Mouse (Mus musculus) erythroblast, adult 5-6 weeks (primary cell): ENCODE measurements around the gene Sorcs2. TPM values are rescaled to one million over a fixed set of nuclear protein-coding genes. Genes with fewer than 3 reads are reported as not detected.

Source experiments
- ATAC-seq: replicated peaks from 2 replicates; pipeline ENCODE4 v1.8.0; 2016; ENCODE audit warnings: moderate number of reproducible peaks, mild to moderate bottlenecking, moderate TSS enrichment, inconsistent platforms; ENCODE audit not compliant: poor library complexity, low FRiP score, severe bottlenecking
- total RNA-seq, 2 experiments: library from RNA; stranded (forward) in 1 of 2; stranded (reverse) in 1 of 2; fragments of 150-400 nt in 1 of 2; fragments of 200-764, 138-1000 nt in 1 of 2; gene quantifications; 2 replicates each; pipeline versions ENCODE4 v1.2.3 to v1.2.4; 2015 to 2017; ENCODE audit warnings: low replicate concordance in 2 of 2

Sorcs2 gene
- total RNA-seq, 2 experiments from 2014 or later = not detected

GRCm38 (mm10) chr5:36194631-36195030 is 203.3 kb downstream of the Sorcs2 start:
- ATAC-seq = no peak

DNA sequence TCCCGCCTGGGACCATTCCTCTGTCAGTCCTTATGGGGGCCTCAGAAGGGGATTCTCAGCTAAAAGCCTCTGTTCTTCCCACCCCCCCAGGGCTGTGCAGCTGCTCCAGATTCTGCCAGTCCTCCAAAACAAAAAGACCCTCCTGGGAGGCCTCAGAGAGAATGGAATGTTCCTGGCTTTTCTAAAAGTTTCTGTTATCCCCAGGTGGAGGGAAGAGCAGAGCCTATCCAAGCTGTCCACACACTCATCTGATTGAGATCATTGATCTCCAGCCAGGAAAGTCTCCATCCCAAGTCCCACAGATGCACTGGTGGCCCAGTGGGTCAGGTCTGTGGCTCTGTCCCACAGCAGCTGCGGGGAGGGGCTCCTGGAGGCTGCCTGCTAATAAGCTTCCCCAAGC is 205.3 kb downstream of the Sorcs2 start:
- ATAC-seq = no peak

DNA sequence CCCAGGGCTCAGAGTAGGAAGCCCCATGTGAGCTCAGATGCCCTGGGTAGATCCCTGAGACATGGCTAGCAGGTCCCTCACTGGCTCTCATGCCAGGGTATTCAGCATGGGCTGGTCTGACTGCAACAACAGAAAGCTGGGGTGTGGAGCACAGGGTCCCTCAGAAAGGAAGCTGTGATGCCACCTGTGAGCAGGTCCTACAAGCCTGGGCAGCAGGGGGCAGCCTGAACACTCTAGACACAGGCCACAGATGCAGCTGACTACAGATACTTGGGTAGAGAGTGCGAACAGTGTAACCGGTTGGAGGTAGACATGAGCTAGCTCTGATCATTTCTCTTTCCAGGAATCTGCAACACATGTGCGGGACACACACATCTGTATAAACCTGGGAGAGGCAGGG is 206.1 kb downstream of the Sorcs2 start:
- no peak for ATAC-seq

DNA sequence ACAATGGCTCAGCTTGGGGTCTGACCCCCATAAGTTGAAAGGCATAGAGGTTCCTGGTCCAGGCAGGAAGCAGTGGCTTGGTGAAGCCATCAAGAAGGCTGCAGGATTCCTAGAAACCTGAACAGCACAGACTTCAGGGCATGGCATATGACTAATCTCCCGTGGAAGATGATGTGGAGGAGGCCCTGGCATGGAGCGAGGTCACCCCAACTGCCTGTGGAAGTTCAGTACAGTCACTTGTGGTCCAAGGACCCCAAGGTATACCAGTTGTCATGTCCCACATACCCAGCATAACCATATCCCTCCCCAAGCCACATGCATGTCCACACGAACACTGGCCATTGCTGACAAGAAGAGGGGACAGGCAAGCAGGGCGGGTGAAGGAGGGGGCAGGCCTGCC is 206.7 kb downstream of the Sorcs2 start:
- no peak for ATAC-seq

DNA sequence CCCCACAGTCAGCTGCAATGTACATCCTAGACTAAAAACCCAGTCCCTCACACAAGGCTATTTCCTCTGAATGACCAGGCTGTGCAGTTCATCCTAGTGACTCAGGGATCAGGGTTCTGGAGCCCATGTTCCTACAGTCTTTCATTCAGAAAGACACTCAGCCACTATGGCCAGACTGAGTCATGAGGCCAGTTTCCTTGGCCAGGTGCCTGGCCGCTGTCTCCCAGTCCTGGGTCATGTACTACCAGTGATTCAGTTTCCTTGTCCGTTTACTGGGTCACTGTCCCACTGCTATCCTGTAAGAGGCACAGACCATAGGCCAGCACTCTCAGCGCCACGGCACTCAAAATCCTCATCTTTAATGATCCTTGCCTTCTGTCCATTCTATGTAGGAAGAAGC is 209.6 kb downstream of the Sorcs2 start:
- no peak for ATAC-seq

- no peak for ATAC-seq
Measured at GRCm38 (mm10) chr5:36186294-36187053, 211.5 kb downstream of the Sorcs2 start.

- no peak for ATAC-seq
Measured at GRCm38 (mm10) chr5:36182326-36182725, 215.6 kb downstream of the Sorcs2 start.

- ATAC-seq = no peak
Measured at GRCm38 (mm10) chr5:36179708-36180107, 218.2 kb downstream of the Sorcs2 start.

DNA sequence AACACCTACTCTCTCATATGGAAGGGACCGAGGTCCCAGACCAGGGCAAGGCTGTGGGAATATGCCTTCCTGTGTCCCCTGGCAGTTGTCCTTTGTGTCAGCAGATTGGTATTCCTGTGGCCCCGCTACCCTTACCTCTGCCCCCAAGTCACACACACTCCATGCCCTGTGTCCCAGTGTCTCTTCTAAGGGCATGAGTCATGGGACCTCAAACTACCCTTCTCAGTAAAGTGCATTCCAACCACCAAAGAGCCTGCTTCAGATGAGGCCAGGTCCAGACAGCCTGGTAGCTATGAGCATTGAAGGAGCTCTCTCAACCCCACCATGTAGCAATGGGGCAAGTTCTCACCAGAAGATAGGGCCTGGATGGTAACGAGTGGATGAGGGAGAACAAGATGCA is 219.2 kb downstream of the Sorcs2 start:
- ATAC-seq = no peak

GRCm38 (mm10) chr5:36178215-36178614 is 219.7 kb downstream of the Sorcs2 start:
- no peak for ATAC-seq

DNA sequence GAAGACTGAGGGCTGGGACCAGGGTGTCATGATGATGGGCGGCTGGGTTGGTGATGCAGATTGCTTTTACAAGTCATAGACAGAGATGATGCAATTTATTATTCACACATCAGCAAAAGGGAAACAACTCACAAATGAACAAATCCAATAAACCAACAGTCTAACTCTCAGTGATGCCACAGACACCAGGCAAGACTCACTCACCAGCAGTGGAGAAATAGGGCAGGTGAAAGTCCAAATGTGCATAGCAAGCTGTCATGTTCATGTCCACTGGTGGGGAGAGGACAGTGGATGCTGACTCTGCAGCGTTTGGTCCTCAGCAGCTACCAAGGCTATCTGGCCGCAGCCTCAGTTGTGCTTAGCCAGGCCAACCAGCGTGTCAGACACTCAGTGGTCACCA is 221.1 kb downstream of the Sorcs2 start:
- ATAC-seq = no peak

GRCm38 (mm10) chr5:36176409-36176808 is 221.5 kb downstream of the Sorcs2 start:
- no peak for ATAC-seq

DNA sequence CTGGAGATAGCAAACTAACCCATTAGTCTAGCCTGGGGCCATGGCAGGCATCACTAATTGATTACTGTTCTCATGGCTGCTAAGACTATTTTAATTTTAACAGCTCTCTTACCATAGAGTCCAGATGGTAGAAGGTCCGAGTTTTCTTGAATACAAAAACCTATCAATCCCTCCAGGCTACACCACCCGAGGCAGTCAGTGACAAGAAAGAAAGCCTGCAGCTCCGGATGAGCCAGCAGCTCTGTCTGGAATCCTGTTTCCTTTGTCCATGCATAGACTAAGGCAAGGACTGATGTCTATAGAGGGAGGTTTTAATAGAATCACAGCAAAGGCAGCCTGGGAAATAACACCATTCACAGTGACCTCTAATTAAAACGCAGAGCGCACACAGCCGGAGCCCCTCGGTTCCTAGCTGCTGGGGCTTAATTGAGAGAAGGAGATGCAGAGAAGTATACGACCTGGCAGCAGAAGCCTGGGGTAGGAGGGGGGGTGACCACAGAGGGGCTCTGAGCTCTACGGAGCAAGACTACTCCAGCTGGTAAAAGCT is 223.3 kb downstream of the Sorcs2 start:
- ATAC-seq = no peak

- no peak for ATAC-seq
Measured at GRCm38 (mm10) chr5:36168963-36169650, 228.8 kb downstream of the Sorcs2 start.

DNA sequence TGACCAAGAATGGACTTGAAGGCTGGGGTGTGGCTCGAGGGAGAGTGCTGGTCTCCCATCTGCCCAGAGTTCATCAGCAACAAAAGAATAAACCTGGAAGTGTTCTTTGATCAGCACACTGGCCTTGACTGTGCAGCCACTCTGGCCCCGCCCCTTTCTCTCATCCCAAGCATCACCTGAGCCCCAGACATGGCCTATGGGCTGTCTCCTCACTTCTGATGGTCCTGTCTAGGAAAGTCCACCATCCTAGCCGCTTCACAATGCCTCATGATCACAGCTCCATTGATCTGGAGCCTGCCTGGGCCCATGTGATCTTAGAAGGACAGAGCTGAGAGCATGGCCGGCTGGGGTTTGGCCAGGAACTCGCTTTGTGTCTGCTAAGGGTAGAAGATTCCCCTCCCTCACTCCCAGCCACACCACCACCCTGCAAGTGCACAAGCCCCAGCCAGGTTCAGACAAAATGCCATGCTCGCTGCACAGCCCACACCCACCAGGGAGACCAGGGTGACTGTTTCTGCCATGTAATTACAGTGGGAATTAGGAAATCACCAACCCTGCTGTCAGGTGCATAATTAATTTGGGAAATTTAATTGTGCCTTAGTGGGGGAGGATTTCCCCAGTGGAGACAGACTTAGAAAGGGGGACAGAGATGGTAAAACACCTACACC is 231.5 kb downstream of the Sorcs2 start:
- no peak for ATAC-seq

GRCm38 (mm10) chr5:36165424-36166302 is 232.3 kb downstream of the Sorcs2 start:
- ATAC-seq = no peak

- ATAC-seq = no peak
Measured at GRCm38 (mm10) chr5:36154879-36155485, 243.0 kb downstream of the Sorcs2 start.

DNA sequence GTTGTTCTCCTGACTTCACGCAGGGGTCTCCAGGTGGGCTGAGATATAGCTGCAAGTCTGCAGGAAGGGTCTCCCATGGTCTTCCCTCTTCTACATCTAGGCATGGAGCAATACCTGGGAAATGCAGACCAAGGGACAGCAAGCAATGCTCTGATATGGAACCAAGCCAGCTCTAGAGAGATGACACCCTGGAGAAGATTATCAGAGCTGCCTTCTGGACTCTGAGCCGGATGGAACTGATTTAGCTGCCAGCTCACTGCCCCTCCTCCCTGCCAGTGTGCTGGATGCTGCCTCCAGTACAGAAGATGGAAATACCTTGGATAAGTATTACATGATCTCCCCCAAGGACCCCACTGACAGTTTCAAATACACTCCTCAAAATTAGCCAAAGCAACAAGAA is 244.7 kb downstream of the Sorcs2 start:
- ATAC-seq = no peak

DNA sequence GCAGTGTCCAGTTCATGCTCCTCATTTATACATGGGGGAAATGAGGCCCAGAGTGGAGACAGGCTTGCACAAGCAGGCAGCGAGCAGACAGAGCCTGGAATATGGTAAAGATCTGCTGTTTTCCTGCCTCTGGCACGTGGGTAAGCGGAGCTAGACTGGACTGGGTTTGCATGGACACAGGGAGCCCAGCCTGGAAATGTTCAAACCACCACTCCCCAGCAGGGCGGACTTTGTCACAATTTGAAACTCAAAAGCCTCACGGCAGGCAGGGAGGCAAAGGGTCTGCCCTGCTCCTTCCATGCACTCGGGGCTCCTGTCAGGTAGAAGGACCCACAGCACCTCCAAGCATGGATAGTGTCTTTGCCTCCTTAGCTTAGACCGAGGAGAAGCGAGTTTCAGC is 246.9 kb downstream of the Sorcs2 start:
- no peak for ATAC-seq
